ENCODE assay signal across 13 mouse cellular contexts in the genomic region with DNA sequence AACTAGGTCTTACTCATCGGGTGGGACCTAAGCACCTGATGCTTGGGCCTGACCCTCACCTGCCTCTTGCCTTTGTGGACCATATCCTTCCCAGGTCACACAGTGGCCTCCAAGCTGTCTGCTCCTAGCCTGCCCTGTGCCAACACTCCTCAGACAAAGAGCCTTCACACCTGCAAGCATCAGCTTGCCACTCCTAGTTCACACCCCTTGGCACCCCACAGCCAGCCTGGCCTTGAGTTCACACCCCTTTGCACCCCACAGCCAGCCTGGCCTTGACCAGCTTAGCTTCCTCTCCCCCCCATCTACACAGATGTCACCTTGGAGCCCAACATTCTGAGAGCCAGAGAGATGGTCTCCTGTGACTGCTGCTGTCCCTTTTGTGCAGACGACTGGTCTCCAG. TPM values are rescaled to one million over a fixed set of nuclear protein-coding genes. Genes with fewer than 3 reads are reported as not detected.
DNase-seq lines count a peak whose midpoint lies in the region; ATAC-seq lines count a peak whose summit lies in the region.
"Had no signal": no experiment of that assay in that cellular context is flagged by ENCODE, and none has a peak within 500 bp of the region (broad histone marks: within the 10 kb centered on the region; RNA-seq: fewer than 3 reads in every experiment).

No protein-coding gene starts in this region.

- no peak overlapping the region for H3K27ac ChIP-seq in intestine, embryonic 16.5 days (ENCODE audit: low read length)
- no peak overlapping the region for H3K27ac ChIP-seq in intestine, embryonic 15.5 days
- H3K27ac ChIP-seq in macrophage: peak overlapping the region; percentile 75
- H3K27ac ChIP-seq: neural tube, embryonic 12.5 days; stomach, embryonic 15.5 days had no signal

- H3K36me3 ChIP-seq in intestine, embryonic 16.5 days (ENCODE audit: control insufficient read depth, insufficient read depth, low read length): no peaks in the 10 kb centered on the region
- no peaks in the 10 kb centered on the region for H3K36me3 ChIP-seq in intestine, embryonic 15.5 days
- no peaks in the 10 kb centered on the region for H3K36me3 ChIP-seq in macrophage (ENCODE audit: inconsistent target)
- H3K36me3 ChIP-seq: neural tube, embryonic 12.5 days; stomach, embryonic 15.5 days had no signal

- H3K9me3 ChIP-seq in intestine, embryonic 16.5 days (ENCODE audit: control insufficient read depth, low read length): no peaks in the 10 kb centered on the region
- H3K9me3 ChIP-seq in intestine, embryonic 15.5 days: no peaks in the 10 kb centered on the region
- H3K9me3 ChIP-seq: limb, embryonic 12.5 days; neural tube, embryonic 12.5 days; stomach, embryonic 15.5 days had no signal

- H3K79me2 ChIP-seq in macrophage (ENCODE audit: inconsistent target): peaks cover 100% of the 10 kb centered on the region

- no peak for ATAC-seq in CD4-positive, CD25-positive, alpha-beta regulatory T cell, adult 4 months
- no peak for ATAC-seq in intestine, embryonic 16.5 days
- no peak for ATAC-seq in intestine, embryonic 15.5 days

- peaks cover 77% of the 10 kb centered on the region for H3K4me1 ChIP-seq in intestine, embryonic 16.5 days (ENCODE audit: control insufficient read depth, insufficient read depth, low read length)
- H3K4me1 ChIP-seq in intestine, embryonic 15.5 days (replicated peaks): peaks cover 72% of the 10 kb centered on the region

- DNase-seq in CD4-positive, CD25-positive, alpha-beta regulatory T cell, adult 2 months (ENCODE audit: low read depth, low spot score): peak; percentile 25
- peak; percentile 33 to 46 for DNase-seq in cerebellum, postnatal 10 days
- no peak for DNase-seq in thymus, adult 18-20 months
- no peak for DNase-seq in thymus, postnatal 4 days
- DNase-seq: gastrocnemius, postnatal 10 days; layer of hippocampus, adult 9-11 months had no signal

- no peak overlapping the region for H3K4me2 ChIP-seq in intestine, embryonic 16.5 days (ENCODE audit: low read depth, low read length)
- no peak overlapping the region for H3K4me2 ChIP-seq in intestine, embryonic 15.5 days (replicated peaks)
- H3K4me2 ChIP-seq: limb, embryonic 12.5 days; neural tube, embryonic 12.5 days; stomach, embryonic 15.5 days had no signal

- WGBS in intestine, embryonic 16.5 days: 78% methylated on average over 2 of the region's 2 CpGs
- WGBS in intestine, embryonic 15.5 days: 81% methylated on average over 2 of the region's 2 CpGs
- WGBS in macrophage (ENCODE audit: missing documents): 68% methylated on average over 2 of the region's 2 CpGs

- H3K27me3 ChIP-seq in intestine, embryonic 16.5 days (replicated peaks; ENCODE audit: control insufficient read depth, insufficient read depth, low read length): no peaks in the 10 kb centered on the region
- H3K27me3 ChIP-seq in intestine, embryonic 15.5 days (replicated peaks): no peaks in the 10 kb centered on the region
- H3K27me3 ChIP-seq: limb, embryonic 12.5 days; neural tube, embryonic 12.5 days; stomach, embryonic 15.5 days had no signal

- H3K4me3 ChIP-seq in intestine, embryonic 16.5 days (ENCODE audit: low read length): no peak overlapping the region
- no peak overlapping the region for H3K4me3 ChIP-seq in intestine, embryonic 15.5 days (replicated peaks)
- no peak overlapping the region for H3K4me3 ChIP-seq in macrophage (ENCODE audit: inconsistent target)
- H3K4me3 ChIP-seq: limb, embryonic 12.5 days; neural tube, embryonic 12.5 days; stomach, embryonic 15.5 days had no signal

- H3K9ac ChIP-seq in intestine, embryonic 16.5 days (ENCODE audit: low read depth, low read length): 0 out of 2 replicates have a peak overlapping the region, but pooled peaks have one; percentile 25
- no peak overlapping the region for H3K9ac ChIP-seq in intestine, embryonic 15.5 days
- H3K9ac ChIP-seq: limb, embryonic 12.5 days; neural tube, embryonic 12.5 days; stomach, embryonic 15.5 days had no signal

RNA-seq across cellular contexts. Expression of gene Fam53b, which starts 10.3 kb away (rescaled TPM):
- 100 to 1,000 TPM in 1 of 2 experiments, 10 to 100 TPM in 1; 73.4 to 102 TPM for polyA plus RNA-seq in CD4-positive, CD25-positive, alpha-beta regulatory T cell, adult 4 months (2017; shearing (Covaris generic))
- 22.2 and 23.7 TPM in 2 replicates for polyA plus RNA-seq in intestine, embryonic 16.5 days (2015; fragmentation: Nextera tagmentation; extraction: Ambion mirVana)
- 17.9 and 19.1 TPM in 2 replicates for polyA plus RNA-seq in intestine, embryonic 15.5 days (2015; fragmentation: Nextera tagmentation; extraction: Ambion mirVana)
- total RNA-seq in macrophage (2018; cell fraction: chromatin; rRNA removed): 100 to 1,000 TPM in 13 of 26 experiments, 10 to 100 TPM in 13; 24.2 to 164 (median 103) TPM
- total RNA-seq in macrophage (2018; cell fraction: cytosol; rRNA removed): 10 to 100 TPM; 11.4 to 67.0 (median 51.9) TPM
- total RNA-seq in macrophage (2018; cell fraction: nucleus; rRNA removed): 100 to 1,000 TPM in 8 of 26 experiments, 10 to 100 TPM in 18; 21.6 to 149 (median 81.0) TPM
- polyA plus RNA-seq in macrophage (2018): 28.5 to 45.3 TPM (median 29.8 TPM) in 3 replicates

RNA-seq across cellular contexts. Expression of gene Eef1akmt2, which starts 49.1 kb away (rescaled TPM):
- polyA plus RNA-seq in CD4-positive, CD25-positive, alpha-beta regulatory T cell, adult 4 months (2017; shearing (Covaris generic)): 10 to 100 TPM; 55.3 to 58.5 TPM
- 47.6 and 52.1 TPM in 2 replicates for polyA plus RNA-seq in intestine, embryonic 16.5 days (2015; fragmentation: Nextera tagmentation; extraction: Ambion mirVana)
- polyA plus RNA-seq in intestine, embryonic 15.5 days (2015; fragmentation: Nextera tagmentation; extraction: Ambion mirVana): 60.7 and 64.4 TPM in 2 replicates
- 10 to 100 TPM; 16.6 to 67.7 (median 39.8) TPM for total RNA-seq in macrophage (2018; cell fraction: chromatin; rRNA removed)
- total RNA-seq in macrophage (2018; cell fraction: cytosol; rRNA removed): 10 to 100 TPM in 25 of 26 experiments, 1 to 10 TPM in 1; 9.6 to 21.4 (median 15.7) TPM
- 10 to 100 TPM; 12.7 to 46.5 (median 25.2) TPM for total RNA-seq in macrophage (2018; cell fraction: nucleus; rRNA removed)
- 15.2 to 18.8 TPM (median 17.1 TPM) in 3 replicates for polyA plus RNA-seq in macrophage (2018)

RNA-seq across cellular contexts. Expression of gene Abraxas2, which starts 55.7 kb away (rescaled TPM):
- 10 to 100 TPM; 35.2 to 37.9 TPM for polyA plus RNA-seq in CD4-positive, CD25-positive, alpha-beta regulatory T cell, adult 4 months (2017; shearing (Covaris generic))
- polyA plus RNA-seq in intestine, embryonic 16.5 days (2015; fragmentation: Nextera tagmentation; extraction: Ambion mirVana): 31.7 and 32.4 TPM in 2 replicates
- 30.3 and 36.9 TPM in 2 replicates for polyA plus RNA-seq in intestine, embryonic 15.5 days (2015; fragmentation: Nextera tagmentation; extraction: Ambion mirVana)
- 100 to 1,000 TPM in 6 of 26 experiments, 10 to 100 TPM in 20; 38.2 to 126 (median 79.0) TPM for total RNA-seq in macrophage (2018; cell fraction: chromatin; rRNA removed)
- total RNA-seq in macrophage (2018; cell fraction: cytosol; rRNA removed): 10 to 100 TPM; 38.1 to 64.3 (median 54.7) TPM
- total RNA-seq in macrophage (2018; cell fraction: nucleus; rRNA removed): 100 to 1,000 TPM in 1 of 26 experiments, 10 to 100 TPM in 25; 31.4 to 113 (median 66.4) TPM
- 45.4 to 73.6 TPM (median 47.0 TPM) in 3 replicates for polyA plus RNA-seq in macrophage (2018)

Comparison
In these comparisons a context has a peak if more than half of its experiments do, and no peak if none do; other contexts are left out.
1. DNase-seq: peak in CD4-positive, CD25-positive, alpha-beta regulatory T cell, adult 2 months (single experiment) and cerebellum, postnatal 10 days (2 of 2); none in thymus, adult 18-20 months (0 of 2) and thymus, postnatal 4 days (single experiment).